Comparison of ENCODE assay signal across 25 mouse cellular contexts in genomic region chr5:17401206-17402077, GRCm38 (mm10). TPM values are rescaled to one million over a fixed set of nuclear protein-coding genes. Genes with fewer than 3 reads are reported as not detected.
"Had no signal": no experiment of that assay in that cellular context is flagged by ENCODE, and none has a peak within 500 bp of the region (broad histone marks: within the 10 kb centered on the region; RNA-seq: fewer than 3 reads in every experiment).

No protein-coding gene starts in this region.

- H3K27me3 ChIP-seq: lung, embryonic 15.5 days; megakaryocyte, embryonic 14.5 days; neural tube, embryonic 12.5 days had no signal

- H3K4me3 ChIP-seq: lung, embryonic 15.5 days; megakaryocyte, embryonic 14.5 days; neural tube, embryonic 12.5 days had no signal

- DNase-seq: liver, postnatal 0 days; lung, adult 2 months; lung, postnatal 14 days; lung, postnatal 36 days; midbrain, embryonic 14.5 days; right cerebral cortex, postnatal 14 days; thymus, adult 18-20 months; thymus, postnatal 25 days; thymus, postnatal 4 days had no signal

- ATAC-seq: lung, postnatal 0 days; midbrain, embryonic 16.5 days had no signal

- H3K4me1 ChIP-seq: lung, embryonic 15.5 days; neural tube, embryonic 12.5 days had no signal

- H3K27ac ChIP-seq: lung, embryonic 15.5 days; macrophage; neural tube, embryonic 12.5 days had no signal

- H3K9me3 ChIP-seq: lung, embryonic 15.5 days; megakaryocyte, embryonic 14.5 days; neural tube, embryonic 12.5 days had no signal

- H3K36me3 ChIP-seq: lung, embryonic 15.5 days; neural tube, embryonic 12.5 days had no signal

- H3K4me2 ChIP-seq: lung, embryonic 15.5 days; midbrain, embryonic 11.5 days; neural tube, embryonic 12.5 days had no signal

- H3K9ac ChIP-seq: liver, postnatal 0 days; lung, embryonic 15.5 days; neural tube, embryonic 12.5 days had no signal

RNA-seq across cellular contexts. Expression of gene Speer4f2, which starts 28.5 kb away (rescaled TPM):
- total RNA-seq: megakaryocyte progenitor cell, adult 5-6 weeks; monocyte, adult 5-6 weeks; neutrophil, adult 5-6 weeks had no signal
- polyA plus RNA-seq: liver, postnatal 0 days; lung, adult 2 months; lung, embryonic 15.5 days; lung, postnatal 0 days; macrophage; midbrain, embryonic 11.5 days; midbrain, embryonic 14.5 days; midbrain, embryonic 16.5 days; neural tube, embryonic 12.5 days; neural tube, embryonic 14.5 days; spleen, adult 2 months; stomach, embryonic 14.5 days; stomach, embryonic 16.5 days; thymus, postnatal 0 days; urinary bladder, adult 2 months had no signal
